Mouse (Mus musculus): ENCODE data around the gene Gfy. TPM values are rescaled to one million over a fixed set of nuclear protein-coding genes. Genes with fewer than 3 reads are reported as not detected.

Gfy gene
- polyA plus RNA-seq, 1 experiment from 2014 or later = not detected

GRCm38 (mm10) chr7:45161612-45162473 lies 17.5 kb downstream of the Gfy start:
- no peak overlapping the region; the same call in 1 of the 2 replicates for H3K27ac ChIP-seq (ENCODE audit: low read length)

GRCm38 (mm10) chr7:45160866-45161265 lies 18.5 kb downstream of the Gfy start:
- 84% methylated on average over 3 of the region's 3 CpGs for WGBS
- H3K9me3 ChIP-seq (ENCODE audit: control insufficient read depth, low read depth, low read length) = no peaks in the 10 kb centered on the region

More at GRCm38 (mm10) chr7:45161612-45162473, 17.5 kb downstream of the Gfy start:
- 3% methylated on average over 35 of the region's 35 CpGs for WGBS
- Histone ChIP-seq H3K4me2 (replicated peaks; ENCODE audit: low read depth, low read length) (peak overlapping the region; percentile 70), H3K9ac (replicated peaks; ENCODE audit: low read depth, low read length) (no peak overlapping the region), H3K9me3 (ENCODE audit: control insufficient read depth, low read depth, low read length) (no peaks in the 10 kb centered on the region), H3K36me3 (ENCODE audit: control insufficient read depth, insufficient read depth, low read length) (peaks cover 15% of the 10 kb centered on the region), H3K4me1 (ENCODE audit: control insufficient read depth, insufficient read depth, low read length) (peaks cover 4% of the 10 kb centered on the region; the same call in 1 of the 2 replicates), H3K4me3 (ENCODE audit: low read depth, low read length) (peak overlapping the region; percentile 34), H3K27me3 (ENCODE audit: control insufficient read depth, insufficient read depth, low read length) (peaks cover 35% of the 10 kb centered on the region)
- peak; percentile 86 for ATAC-seq (ENCODE audit: insufficient number of reproducible peaks, insufficient read depth, low FRiP score, low read depth)

GRCm38 (mm10) chr7:45160316-45160800 lies 19.0 kb downstream of the Gfy start:
- Histone ChIP-seq H3K27me3 (ENCODE audit: control insufficient read depth, insufficient read depth, low read length) (peaks cover 22% of the 10 kb centered on the region), H3K4me1 (ENCODE audit: control insufficient read depth, insufficient read depth, low read length) (peaks cover 4% of the 10 kb centered on the region; the same call in 1 of the 2 replicates), H3K36me3 (ENCODE audit: control insufficient read depth, insufficient read depth, low read length) (peaks cover 18% of the 10 kb centered on the region), H3K27ac (ENCODE audit: low read length) (no peak overlapping the region), H3K4me2 (replicated peaks; ENCODE audit: low read depth, low read length) (no peak overlapping the region), H3K9me3 (ENCODE audit: control insufficient read depth, low read depth, low read length) (no peaks in the 10 kb centered on the region), H3K9ac (replicated peaks; ENCODE audit: low read depth, low read length) (no peak overlapping the region), H3K4me3 (ENCODE audit: low read depth, low read length) (no peak overlapping the region)
- 88% methylated on average over 6 of the region's 6 CpGs for WGBS
- no peak for ATAC-seq (ENCODE audit: insufficient number of reproducible peaks, insufficient read depth, low FRiP score, low read depth)

More at GRCm38 (mm10) chr7:45160866-45161265, 18.5 kb downstream of the Gfy start:
- H3K27me3 ChIP-seq (ENCODE audit: control insufficient read depth, insufficient read depth, low read length) = peaks cover 27% of the 10 kb centered on the region
- no peak overlapping the region for H3K9ac ChIP-seq (replicated peaks; ENCODE audit: low read depth, low read length)
- H3K36me3 ChIP-seq (ENCODE audit: control insufficient read depth, insufficient read depth, low read length) = peaks cover 18% of the 10 kb centered on the region
- H3K4me2 ChIP-seq (replicated peaks; ENCODE audit: low read depth, low read length) = no peak overlapping the region
- ATAC-seq (ENCODE audit: insufficient number of reproducible peaks, insufficient read depth, low FRiP score, low read depth) = no peak
- no peak overlapping the region for H3K27ac ChIP-seq (ENCODE audit: low read length)
- peaks cover 4% of the 10 kb centered on the region; the same call in 1 of the 2 replicates for H3K4me1 ChIP-seq (ENCODE audit: control insufficient read depth, insufficient read depth, low read length)
- no peak overlapping the region for H3K4me3 ChIP-seq (ENCODE audit: low read depth, low read length)

- Histone ChIP-seq H3K4me3 (ENCODE audit: low read depth, low read length) (no peak overlapping the region), H3K4me2 (replicated peaks; ENCODE audit: low read depth, low read length) (no peak overlapping the region), H3K9me3 (ENCODE audit: control insufficient read depth, low read depth, low read length) (no peaks in the 10 kb centered on the region), H3K27me3 (ENCODE audit: control insufficient read depth, insufficient read depth, low read length) (peaks cover 9% of the 10 kb centered on the region), H3K9ac (replicated peaks; ENCODE audit: low read depth, low read length) (no peak overlapping the region), H3K36me3 (ENCODE audit: control insufficient read depth, insufficient read depth, low read length) (peaks cover 18% of the 10 kb centered on the region), H3K27ac (ENCODE audit: low read length) (no peak overlapping the region), H3K4me1 (ENCODE audit: control insufficient read depth, insufficient read depth, low read length) (peaks cover 8% of the 10 kb centered on the region; the same call in 1 of the 2 replicates)
- ATAC-seq (ENCODE audit: insufficient number of reproducible peaks, insufficient read depth, low FRiP score, low read depth) = no peak
- 90% methylated on average over 6 of the region's 6 CpGs for WGBS
Measured at GRCm38 (mm10) chr7:45158991-45159390, 20.4 kb downstream of the Gfy start.

- H3K27me3 ChIP-seq (ENCODE audit: control insufficient read depth, insufficient read depth, low read length) = peaks cover under 1% of the 10 kb centered on the region; the same call in 1 of the 2 replicates
- ATAC-seq (ENCODE audit: insufficient number of reproducible peaks, insufficient read depth, low FRiP score, low read depth) = no peak
- H3K36me3 ChIP-seq (ENCODE audit: control insufficient read depth, insufficient read depth, low read length) = peaks cover 18% of the 10 kb centered on the region
- 87% methylated on average over 14 of the region's 14 CpGs for WGBS
- no peaks in the 10 kb centered on the region for H3K9me3 ChIP-seq (ENCODE audit: control insufficient read depth, low read depth, low read length)
- no peak overlapping the region for H3K9ac ChIP-seq (replicated peaks; ENCODE audit: low read depth, low read length)
- H3K4me3 ChIP-seq (ENCODE audit: low read depth, low read length) = no peak overlapping the region
- peaks cover 7% of the 10 kb centered on the region; the same call in 1 of the 2 replicates for H3K4me1 ChIP-seq (ENCODE audit: control insufficient read depth, insufficient read depth, low read length)
- no peak overlapping the region for H3K4me2 ChIP-seq (replicated peaks; ENCODE audit: low read depth, low read length)
- no peak overlapping the region for H3K27ac ChIP-seq (ENCODE audit: low read length)
Measured at GRCm38 (mm10) chr7:45157459-45157858, 21.9 kb downstream of the Gfy start.

- H3K36me3 ChIP-seq (ENCODE audit: control insufficient read depth, insufficient read depth, low read length) = peaks cover 18% of the 10 kb centered on the region
- no peaks in the 10 kb centered on the region for H3K9me3 ChIP-seq (ENCODE audit: control insufficient read depth, low read depth, low read length)
- H3K27me3 ChIP-seq (ENCODE audit: control insufficient read depth, insufficient read depth, low read length) = no peaks in the 10 kb centered on the region
- H3K4me1 ChIP-seq (ENCODE audit: control insufficient read depth, insufficient read depth, low read length) = peaks cover 17% of the 10 kb centered on the region; the same call in 1 of the 2 replicates
- H3K4me2 ChIP-seq (replicated peaks; ENCODE audit: low read depth, low read length) = no peak overlapping the region
- ATAC-seq (ENCODE audit: insufficient number of reproducible peaks, insufficient read depth, low FRiP score, low read depth) = no peak
- no peak overlapping the region for H3K4me3 ChIP-seq (ENCODE audit: low read depth, low read length)
- H3K27ac ChIP-seq (ENCODE audit: low read length) = no peak overlapping the region
- 95% methylated on average over 15 of the region's 15 CpGs for WGBS
- H3K9ac ChIP-seq (replicated peaks; ENCODE audit: low read depth, low read length) = no peak overlapping the region
Measured at GRCm38 (mm10) chr7:45156206-45156605, 23.2 kb downstream of the Gfy start.

GRCm38 (mm10) chr7:45155590-45155989 lies 23.8 kb downstream of the Gfy start:
- H3K4me1 ChIP-seq (ENCODE audit: control insufficient read depth, insufficient read depth, low read length) = peaks cover 23% of the 10 kb centered on the region; the same call in 1 of the 2 replicates
- no peak overlapping the region for H3K4me2 ChIP-seq (replicated peaks; ENCODE audit: low read depth, low read length)
- ATAC-seq (ENCODE audit: insufficient number of reproducible peaks, insufficient read depth, low FRiP score, low read depth) = no peak
- H3K36me3 ChIP-seq (ENCODE audit: control insufficient read depth, insufficient read depth, low read length) = peaks cover 18% of the 10 kb centered on the region
- H3K27ac ChIP-seq (ENCODE audit: low read length) = no peak overlapping the region
- H3K9me3 ChIP-seq (ENCODE audit: control insufficient read depth, low read depth, low read length) = no peaks in the 10 kb centered on the region
- H3K27me3 ChIP-seq (ENCODE audit: control insufficient read depth, insufficient read depth, low read length) = no peaks in the 10 kb centered on the region
- 83% methylated on average over 9 of the region's 9 CpGs for WGBS
- no peak overlapping the region for H3K9ac ChIP-seq (replicated peaks; ENCODE audit: low read depth, low read length)
- H3K4me3 ChIP-seq (ENCODE audit: low read depth, low read length) = no peak overlapping the region

- H3K4me2 ChIP-seq (replicated peaks; ENCODE audit: low read depth, low read length) = peak overlapping the region; percentile 47
- H3K9me3 ChIP-seq (ENCODE audit: control insufficient read depth, low read depth, low read length) = no peaks in the 10 kb centered on the region
- H3K9ac ChIP-seq (replicated peaks; ENCODE audit: low read depth, low read length) = no peak overlapping the region
- H3K4me3 ChIP-seq (ENCODE audit: low read depth, low read length) = peak overlapping the region; percentile 50
- H3K27ac ChIP-seq (ENCODE audit: low read length) = no peak overlapping the region
- ATAC-seq (ENCODE audit: insufficient number of reproducible peaks, insufficient read depth, low FRiP score, low read depth) = no peak; the same call in 1 of the 2 replicates
- peaks cover 26% of the 10 kb centered on the region; the same call in 1 of the 2 replicates for H3K4me1 ChIP-seq (ENCODE audit: control insufficient read depth, insufficient read depth, low read length)
- H3K36me3 ChIP-seq (ENCODE audit: control insufficient read depth, insufficient read depth, low read length) = peaks cover 14% of the 10 kb centered on the region
- no peaks in the 10 kb centered on the region for H3K27me3 ChIP-seq (ENCODE audit: control insufficient read depth, insufficient read depth, low read length)
- WGBS = 73% methylated on average over 12 of the region's 12 CpGs
Measured at GRCm38 (mm10) chr7:45154993-45155514, 24.3 kb downstream of the Gfy start.

Measured in stomach, embryonic 14.5 days (tissue).